Mouse (Mus musculus) lung, adult 18-20 months (tissue): ENCODE measurements around the gene Eci2.
"Not testable (repeated sequence)": the region's sequence is repeated elsewhere in the genome, so short reads cannot be mapped to it uniquely, and the experiment has no call there.

ENCODE experiments used
- DNase-seq, 2 experiments: peaks; one replicate each; pipeline ENCODE4 v3.0.0; 2022; ENCODE audit warnings: mixed read lengths in 2 of 2

Eci2 gene

DNA sequence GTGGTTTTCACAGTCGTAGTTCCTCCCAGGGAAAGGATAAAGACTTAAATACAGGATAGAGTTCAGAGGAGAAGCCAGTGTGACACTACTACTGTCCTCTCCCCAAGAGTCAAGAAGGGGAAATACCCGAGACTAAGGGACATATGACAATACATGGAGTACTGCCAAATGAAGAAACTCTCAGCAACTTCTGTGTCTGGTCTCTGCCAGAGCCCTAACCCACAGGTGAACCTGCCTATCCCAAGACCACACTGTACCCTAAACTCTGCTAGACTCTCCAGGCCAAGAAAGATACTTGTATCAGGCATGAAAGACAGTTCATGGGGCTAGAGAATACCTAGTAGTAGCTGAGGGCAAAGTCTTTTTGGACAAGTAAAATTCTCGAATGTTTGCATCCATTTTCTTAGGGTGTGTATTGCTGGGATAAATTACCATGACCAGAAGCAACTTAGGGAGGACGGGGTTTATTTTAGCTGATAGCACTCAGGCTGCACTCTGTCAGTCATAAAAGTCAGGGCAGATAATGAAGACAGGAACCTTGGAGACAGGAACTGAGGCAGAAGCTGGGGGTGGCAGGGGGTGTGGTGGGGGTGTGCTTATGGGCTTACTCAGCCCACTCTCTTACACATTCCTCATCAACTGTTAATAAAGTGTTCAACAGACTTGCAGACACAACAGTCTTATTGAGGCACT, 35.2 kb downstream of the Eci2 start:
- DNase-seq, result no peak

DNA sequence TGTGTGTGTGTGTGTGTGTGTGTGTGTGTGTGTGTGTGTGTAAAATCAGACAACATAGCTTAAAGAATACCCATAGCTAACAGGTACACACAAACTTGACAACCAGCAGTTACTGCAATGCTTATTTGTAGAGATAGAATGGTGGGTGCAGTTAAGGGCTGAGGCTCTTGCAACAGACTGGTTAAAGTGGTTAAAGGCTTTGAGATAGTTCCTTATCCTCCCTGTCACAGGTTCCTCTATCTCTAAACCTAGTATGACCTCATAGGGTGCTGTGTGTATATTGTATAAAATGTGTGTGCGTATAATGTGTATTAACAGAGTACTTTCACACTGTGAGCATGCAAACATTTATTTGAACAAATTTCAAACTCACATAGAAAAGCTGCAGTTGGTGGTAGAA, 43.4 kb downstream of the Eci2 start:
- DNase-seq, result not testable (repeated sequence)

DNA sequence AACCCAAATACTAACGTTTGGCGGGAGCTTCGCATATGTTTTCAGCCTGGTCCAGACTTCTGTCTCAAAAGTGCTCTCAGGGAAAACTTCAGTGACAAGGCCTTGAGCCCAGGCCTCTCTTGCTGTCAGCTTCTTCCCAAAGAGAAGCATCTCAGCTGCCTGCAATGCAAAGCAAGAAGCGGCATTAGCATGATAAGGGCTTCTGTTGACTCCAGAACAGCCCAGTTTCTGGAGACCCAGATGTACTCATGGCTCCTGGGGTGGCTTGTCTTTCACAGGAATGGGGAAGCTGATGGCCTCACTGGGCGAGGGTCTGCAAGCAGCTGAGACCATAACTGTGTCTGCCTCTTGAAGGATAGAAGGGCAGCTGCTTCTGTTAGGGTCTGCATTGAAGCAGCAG, 48.3 kb downstream of the Eci2 start:
- DNase-seq, result not testable (repeated sequence)

DNA sequence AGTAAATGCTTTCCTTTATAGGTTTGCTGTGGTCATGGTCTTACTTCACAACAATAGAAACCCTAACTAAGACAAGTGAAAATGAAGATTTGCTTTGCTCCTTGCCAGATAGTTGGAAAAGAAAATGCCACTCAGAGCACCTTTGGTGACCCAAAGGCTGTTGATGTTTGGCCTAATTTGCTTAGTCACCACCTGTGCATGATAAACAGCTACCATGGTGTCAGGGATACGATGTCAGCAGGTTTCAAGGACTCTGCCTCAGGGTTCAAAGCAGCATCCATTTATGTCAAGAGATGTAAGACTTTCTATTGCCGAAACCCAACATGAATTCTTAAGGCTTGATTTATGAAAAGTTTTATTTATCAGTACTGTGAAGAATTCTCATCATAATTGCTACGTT, 49.5 kb downstream of the Eci2 start:
- DNase-seq, result no peak

DNA sequence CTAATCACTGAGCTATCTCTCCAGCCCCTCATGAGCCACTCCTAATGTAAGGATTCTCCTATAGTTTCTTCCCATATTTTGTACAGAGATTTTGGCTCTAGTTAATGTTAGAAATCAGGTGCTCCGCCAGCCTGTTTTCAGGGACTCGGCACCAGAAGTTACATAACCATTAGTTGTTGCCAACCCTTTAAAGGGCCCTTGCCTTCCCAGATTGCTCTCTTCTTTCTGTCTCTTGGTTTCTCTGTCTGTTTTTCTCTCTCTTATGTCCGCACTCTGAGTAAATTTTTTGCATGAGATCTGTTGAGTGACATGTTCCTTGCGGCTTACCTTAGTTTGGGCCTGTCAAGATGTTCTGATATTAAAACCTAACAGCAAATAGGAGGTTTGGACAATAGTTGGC, 50.8 kb downstream of the Eci2 start:
- no peak for DNase-seq

DNA sequence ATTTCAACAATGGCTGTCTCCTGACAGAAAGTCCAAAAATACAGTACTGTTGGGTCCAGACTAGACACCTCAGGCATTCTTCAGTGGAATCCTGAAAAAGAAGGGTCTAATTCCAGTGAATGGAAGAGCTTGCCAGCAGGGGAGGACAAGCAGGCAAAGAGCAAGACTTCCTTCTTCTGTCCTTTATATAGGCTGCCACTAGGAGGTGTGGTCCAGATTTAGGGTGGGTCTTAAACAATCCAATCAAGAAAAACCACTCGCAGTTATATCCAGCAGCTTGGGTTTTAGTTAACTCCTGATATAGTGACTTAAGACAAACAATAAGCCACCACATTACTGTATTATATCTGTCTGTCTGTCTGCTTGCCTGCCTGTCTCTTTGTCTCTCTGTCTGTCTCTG, 53.1 kb downstream of the Eci2 start:
- no peak for DNase-seq

DNA sequence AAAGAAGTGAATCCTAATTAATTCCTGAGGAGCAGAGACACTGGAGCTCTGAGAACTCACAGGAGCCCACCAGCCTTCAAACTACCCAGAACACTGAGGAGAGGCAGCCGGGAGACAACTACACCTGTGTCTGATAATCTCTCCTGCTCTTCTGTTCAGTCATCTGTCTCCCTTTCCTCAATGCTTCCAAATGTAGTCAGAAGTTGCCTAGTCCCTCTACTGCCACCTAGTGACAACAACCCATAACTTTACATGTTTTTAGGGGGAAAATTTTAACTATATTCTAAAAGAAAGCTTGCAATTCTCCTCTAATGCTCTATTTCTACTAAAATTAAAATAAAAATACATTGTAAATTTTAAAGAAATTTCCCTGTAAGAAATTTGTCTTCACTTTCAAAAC, 53.7 kb downstream of the Eci2 start:
- DNase-seq, result no peak

DNA sequence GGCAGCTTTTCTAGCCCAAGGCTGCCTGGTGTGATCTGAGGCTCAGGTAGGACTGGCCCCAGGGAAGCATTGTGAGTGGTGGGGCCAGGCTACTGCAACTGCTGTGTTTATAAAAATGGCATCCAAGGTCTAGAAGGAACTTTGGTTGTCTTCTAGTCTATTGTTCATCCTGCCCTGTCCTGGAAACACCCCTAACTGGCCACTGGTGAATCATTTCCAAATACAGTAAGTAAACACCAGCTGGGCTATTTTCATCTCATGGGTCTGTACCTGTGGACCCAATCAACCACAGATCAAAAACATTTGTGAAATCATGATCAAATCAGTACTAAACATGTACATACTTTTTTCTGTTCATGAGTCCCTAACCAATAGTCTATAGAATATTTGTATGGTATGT, 54.4 kb downstream of the Eci2 start:
- DNase-seq, result not testable (repeated sequence)

DNA sequence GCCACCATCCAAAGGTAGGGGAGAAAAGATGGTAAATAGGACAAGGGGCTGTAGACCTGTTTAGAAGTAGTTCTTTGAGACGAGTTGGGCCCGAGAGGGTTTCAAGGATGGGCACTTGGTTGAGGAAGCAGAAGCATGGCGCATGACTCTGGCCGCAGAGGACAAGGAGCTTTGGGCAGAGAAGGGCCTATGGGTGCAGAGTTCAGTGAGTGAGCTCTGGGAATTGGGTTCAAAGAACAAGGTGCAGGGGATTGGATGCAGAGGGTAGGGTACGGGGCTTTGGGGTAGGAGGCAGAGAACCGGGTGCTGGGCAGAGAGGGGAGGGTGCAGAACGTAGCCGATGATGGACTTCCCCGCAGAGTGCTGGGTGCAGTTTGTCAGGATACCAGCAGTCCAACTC, 61.2 kb downstream of the Eci2 start:
- DNase-seq, result not testable (repeated sequence)

DNA sequence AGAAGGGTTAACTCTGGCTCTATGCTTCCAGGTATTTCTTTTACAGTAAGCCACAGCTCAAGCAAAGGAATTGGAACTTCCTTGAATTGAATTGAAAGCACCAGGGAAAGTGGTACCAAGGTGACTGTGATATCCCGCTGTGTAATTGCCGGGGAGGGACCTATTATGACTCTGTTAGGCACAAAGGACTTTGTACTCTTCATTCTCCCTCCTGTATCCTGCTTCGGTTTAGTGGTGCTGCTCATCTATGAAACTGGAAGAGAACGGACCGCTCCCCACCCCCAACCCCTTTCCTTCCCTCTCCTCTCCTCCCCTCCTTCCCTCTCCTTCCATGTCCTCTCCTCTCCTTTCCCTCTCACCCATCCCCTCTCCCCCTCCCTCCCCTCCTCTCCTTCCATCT, 62.0 kb downstream of the Eci2 start:
- no peak for DNase-seq

DNA sequence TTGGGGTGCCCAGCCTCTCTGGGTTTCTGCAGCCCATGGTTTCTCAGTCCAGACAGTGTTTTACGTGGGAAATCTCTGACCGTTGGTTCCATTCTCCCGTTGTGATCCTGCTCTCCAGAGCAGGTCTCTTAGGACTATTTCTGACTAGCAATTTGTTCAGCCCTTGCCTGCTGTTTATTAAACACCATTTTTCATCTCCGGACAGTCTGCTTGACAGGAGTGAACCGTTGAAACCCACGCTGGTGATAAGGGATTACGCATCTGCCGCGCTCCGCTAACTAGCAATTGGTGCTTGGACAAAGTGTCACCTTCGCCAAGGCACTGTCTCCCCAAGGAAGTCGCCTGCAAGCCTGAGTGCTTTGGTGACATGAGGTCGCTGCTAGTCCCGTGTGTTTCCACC, 62.5 kb downstream of the Eci2 start:
- DNase-seq, result no peak

DNA sequence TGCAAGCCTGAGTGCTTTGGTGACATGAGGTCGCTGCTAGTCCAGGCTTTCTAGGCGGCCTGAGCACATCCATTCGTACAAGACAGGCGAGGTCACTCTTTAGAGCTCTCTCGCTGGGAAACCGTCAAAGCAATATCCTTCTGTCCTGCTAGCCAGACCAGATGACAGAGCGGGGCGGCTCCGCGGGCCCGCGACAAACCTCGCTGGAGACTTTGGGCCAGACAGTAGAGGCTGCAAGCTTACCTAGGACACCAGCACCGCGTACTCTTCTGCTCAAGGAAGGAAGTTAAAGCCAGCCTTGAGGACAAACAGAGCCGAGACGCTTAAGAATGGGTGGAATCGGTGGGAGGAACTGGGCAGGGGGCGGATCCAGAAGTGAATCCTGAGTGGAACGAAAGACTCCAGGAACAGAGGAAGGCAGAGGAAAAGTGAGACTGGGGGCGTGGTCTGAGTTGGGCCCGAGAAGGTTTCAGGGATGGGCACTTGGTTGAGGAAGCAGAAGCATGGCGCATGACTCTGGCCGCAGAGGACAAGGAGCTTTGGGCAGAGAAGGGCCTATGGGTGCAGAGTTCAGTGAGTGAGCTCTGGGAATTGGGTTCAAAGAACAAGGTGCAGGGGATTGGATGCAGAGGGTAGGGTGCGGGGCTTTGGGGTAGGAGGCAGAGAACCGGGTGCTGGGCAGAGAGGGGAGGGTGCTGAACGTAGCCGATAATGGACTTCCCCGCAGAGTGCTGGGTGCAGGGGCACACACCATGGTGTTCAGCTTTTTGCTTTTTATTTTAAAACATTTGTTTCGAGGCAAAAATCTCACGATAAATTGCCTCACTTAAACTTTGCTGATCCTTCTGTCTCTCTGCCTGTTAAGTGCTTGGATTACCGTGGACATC, 63.1 kb downstream of the Eci2 start, which contains the start of gene Eci3:
Gene Eci3 (minus strand): TSS at position 300 of the 887 bp plus-strand sequence.
- peak; percentile 77 to 80 for DNase-seq

DNA sequence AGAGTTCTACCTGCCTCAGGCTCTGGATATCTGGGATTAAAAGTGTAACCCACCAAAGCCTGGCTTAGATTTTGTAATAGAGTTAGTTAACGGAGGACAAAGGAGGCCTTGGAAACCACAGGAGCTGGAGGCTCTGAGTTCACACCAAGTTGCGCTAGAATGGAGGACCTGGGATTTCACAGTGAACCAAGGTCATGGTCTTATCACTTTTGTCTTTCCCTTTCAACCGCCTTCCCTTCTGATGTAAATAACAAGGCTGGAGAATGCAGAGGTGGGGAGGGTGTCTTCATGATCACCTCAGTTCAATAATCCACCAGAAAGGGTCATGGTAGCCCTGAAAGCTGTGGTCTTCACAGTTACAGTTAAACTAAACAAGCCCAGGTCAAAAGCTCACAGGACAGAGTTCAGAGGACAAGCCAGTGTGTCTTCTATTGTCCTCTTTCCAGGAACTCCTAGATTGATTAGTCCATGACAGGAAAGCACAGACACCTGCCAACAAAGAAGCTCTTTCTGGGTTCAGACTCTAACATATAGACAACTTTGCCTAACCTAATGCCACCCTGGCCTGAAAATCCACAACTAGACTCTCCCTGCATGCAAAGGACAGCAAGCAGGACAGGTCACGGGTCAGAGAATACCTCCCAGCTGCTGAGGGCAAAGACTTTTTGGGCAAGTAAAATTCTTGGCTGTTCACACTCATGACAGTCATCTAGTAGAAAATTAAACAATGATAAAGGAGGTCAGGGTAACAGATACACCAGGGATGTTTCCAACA, 65.7 kb downstream of the Eci2 start:
- no peak for DNase-seq

DNA sequence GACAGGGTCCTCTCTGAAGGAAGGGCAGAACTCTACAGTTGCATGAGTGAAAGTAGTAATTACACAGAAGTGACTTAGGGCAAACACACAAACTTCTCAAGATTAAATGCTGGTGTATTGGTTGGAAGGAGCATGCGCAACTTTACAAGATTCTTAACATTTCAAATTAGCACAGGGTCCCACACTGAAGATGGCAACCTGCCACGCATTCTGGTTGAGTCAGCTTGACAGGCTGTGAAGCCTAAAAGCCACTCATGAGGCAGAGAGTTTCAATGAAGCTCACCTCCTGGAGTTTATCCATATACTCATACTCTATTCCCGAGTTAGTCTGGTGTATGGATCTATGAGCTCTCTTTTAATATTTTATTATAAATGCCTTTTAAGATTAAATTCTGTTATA, 68.7 kb downstream of the Eci2 start:
- DNase-seq, result not testable (repeated sequence)

DNA sequence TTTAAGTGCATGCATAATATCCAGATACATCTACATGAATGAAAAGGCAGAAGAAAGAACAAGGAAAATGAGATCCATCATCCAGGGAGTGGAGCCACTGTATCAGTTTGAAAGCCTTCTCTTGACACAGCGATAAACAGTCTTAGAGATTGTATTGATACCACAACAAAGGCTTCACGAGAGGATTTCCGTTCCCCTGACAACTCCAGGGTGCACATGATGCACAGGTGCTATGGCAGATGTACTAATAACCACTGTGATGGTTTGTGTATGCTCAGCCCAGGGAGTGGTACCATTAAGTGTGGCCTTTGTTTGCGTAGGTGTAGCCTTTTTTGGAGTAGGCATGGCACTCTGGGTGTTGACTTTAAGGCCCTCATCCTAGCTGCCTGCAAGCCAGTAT, 70.0 kb downstream of the Eci2 start:
- no peak for DNase-seq

DNA sequence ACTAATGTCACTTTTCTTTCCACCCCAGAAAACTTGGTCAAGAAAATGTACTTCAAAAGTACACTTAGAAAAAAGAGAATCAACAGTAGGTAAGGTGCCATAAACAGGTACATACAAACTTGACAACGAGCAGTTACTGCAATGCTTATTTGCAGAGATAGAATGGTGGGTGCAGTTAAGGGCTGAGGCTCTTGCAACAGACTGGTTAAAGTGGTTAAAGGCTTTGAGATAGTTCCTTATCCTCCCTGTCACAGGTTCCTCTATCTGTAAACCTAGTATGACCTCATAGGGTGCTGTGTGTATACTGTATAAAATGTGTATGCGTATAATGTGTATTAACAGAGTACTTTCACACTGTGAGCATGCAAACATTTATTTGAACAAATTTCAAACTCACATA, 75.5 kb downstream of the Eci2 start:
- not testable (repeated sequence) for DNase-seq

DNA sequence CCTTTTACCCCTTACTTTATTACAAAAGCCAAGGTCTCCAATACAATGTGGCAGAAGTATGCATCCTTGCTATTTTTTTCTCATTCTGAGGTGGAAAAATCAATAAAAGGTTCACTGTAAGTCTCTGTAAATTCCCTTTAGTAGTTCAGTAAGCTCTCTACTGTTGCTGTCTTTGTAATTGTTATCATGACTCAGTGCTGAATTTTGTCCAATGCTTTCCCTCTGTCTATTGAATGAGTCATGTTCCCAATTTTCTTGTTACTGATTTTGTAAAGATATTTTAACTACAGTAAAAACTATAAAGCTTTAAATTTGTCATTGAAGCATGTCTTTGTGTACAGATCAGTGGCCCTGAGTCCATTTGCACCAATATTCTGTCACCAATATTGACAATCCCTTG, 84.5 kb downstream of the Eci2 start:
- no peak for DNase-seq

DNA sequence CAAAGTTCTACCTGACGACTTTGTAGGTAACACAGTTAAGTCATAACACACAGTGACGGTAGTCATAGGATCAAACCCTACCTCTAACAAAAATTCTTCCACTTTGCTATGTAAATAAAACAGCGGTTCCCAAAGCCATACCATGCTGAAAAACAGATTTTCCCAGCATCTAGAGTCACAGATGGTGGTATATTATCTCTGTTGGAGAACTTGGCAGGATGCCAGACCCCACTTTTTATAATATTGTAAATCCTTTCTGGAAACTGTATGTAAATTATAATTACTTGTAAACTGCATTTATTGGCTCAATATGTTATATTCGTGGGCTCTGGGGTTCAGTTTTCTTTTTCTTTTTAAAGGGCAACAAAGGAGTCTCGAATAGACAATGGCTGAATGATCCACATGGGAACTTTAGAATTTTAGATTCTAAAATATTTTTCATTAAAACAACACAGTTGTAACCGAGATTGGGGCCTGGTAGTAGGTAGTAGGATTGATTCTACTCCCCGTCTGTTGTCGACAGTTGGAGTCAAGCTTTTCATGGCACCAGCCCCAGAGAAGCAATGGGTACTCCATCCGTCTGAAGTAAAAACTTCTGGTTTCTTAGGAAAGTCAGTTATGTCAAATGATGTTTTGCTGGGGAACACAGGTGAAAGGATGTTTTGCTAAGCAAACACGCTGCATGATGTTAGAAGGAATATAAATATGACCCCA, 91.8 kb downstream of the Eci2 start:
- DNase-seq, result no peak
